Mouse (Mus musculus): Measurements from ENCODE around the gene Fbxl17.

Gene Fbxl17

DNA sequence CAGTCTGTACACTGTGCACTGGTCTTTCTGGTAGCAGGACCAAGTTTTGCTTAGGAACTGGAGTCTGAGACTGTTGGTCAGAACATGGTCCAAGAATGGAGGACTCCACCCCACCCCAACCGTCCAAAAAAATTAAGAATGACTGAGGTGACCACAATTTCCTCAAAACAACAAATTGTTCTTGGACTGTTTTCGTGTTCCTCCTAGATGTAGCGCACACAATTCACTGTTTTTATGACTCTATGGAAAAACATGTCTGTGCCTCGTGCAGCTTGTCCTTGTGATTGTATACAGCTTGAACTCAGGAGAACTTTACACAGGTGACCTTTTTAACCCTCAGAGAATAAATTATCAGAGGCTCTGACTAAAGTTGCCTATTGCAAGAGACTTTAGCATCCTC lies 220.7 kb downstream of the Fbxl17 start:
- DNase-seq (ENCODE audit: low spot score): no peak

DNA sequence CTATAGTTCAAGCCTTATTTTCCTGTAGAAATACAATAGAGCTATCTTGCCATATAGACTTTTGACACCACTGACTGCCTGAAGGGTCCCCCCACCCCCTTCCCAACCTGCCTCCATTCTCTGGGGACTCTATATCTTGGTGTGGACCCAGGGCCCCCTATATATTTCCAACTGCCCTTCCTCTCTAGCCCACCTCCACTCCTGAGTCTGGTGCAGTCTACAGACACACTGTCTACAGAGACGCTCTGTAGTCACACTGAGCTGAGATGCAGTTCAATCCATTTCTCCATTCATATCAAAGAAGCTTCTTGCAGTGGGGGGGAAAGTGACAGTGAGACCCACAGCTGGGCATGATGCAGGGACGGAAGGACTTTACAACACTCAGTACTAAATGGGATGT lies 226.5 kb downstream of the Fbxl17 start:
- no peak for DNase-seq (ENCODE audit: low spot score)

DNA sequence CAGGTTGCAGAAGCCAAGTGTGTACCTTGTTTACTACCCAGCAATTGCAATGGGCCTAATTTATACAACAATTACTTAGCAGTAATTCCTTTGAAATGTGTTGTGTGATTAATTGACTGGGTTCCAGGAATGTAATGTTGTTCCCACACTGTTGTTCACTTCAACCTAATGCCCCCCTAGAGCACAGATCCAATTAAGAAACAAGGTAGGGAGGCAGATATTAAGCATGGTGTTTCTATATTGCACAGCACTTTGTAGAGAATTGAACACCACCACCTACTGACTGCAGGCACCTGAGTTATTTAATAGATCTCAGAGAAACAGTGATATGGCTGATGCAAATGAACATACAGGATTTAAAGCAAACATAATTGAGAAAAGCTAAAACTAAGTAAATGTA lies 226.9 kb downstream of the Fbxl17 start:
- no peak for DNase-seq (ENCODE audit: low spot score)

DNA sequence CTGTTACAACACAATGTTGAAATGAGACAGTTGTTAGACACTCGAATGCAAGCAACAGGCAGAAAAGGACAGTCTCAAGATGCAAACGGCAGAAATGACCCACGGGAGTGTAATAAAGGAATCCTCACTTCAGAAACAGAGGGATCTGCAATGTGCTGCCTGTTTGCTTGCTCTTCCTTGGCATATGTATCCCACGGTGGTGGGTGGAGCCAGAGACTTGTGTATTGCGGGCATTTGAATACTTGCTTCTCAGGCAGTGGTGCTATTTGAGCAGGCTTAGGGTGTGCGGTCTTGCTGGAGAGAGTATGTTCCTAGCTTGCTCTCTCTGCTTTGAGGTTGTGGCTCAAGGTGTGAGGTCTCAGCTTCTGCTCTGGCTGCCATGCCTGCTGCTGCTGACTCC lies 228.8 kb downstream of the Fbxl17 start:
- DNase-seq (ENCODE audit: low spot score): no peak

DNA sequence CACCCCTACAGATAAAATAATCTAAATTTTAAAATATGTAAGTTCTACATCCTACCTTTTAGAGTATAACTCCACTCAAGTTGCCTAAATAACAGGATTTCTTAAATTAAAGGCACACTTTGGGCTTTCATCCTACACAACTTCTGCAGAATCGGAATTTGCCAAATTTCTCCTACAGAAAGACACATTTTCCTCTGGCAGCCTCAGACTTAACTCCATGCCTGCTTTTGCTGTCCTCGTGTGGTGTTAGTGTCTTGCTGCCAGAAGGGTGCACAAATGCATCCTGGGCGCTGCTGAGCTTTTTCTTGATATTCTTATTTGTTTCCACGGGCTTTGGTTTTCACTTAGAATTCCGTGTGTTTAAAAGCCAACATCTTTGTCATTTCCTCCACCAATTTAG lies 229.3 kb downstream of the Fbxl17 start:
- DNase-seq (ENCODE audit: low spot score): no peak

DNA sequence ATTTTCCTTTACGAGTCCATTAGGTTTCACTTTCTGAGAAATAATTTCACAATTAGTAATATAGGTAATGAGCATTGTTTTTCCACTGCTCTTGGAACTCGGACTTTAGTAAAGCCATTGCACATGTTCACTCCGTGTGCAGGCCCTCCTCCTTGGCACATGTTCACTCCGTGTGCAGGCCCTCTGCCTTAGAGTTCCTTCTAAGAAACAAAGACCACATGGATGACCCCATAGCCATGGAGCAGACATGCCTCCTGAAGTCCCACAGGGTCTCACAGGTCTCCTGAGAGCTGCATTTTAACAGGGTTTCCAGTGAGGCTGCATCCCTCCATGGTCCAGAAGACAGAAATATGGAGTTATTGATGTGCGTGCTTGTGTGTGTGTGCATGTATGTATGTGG lies 237.1 kb downstream of the Fbxl17 start:
- no peak for DNase-seq (ENCODE audit: low spot score)

DNA sequence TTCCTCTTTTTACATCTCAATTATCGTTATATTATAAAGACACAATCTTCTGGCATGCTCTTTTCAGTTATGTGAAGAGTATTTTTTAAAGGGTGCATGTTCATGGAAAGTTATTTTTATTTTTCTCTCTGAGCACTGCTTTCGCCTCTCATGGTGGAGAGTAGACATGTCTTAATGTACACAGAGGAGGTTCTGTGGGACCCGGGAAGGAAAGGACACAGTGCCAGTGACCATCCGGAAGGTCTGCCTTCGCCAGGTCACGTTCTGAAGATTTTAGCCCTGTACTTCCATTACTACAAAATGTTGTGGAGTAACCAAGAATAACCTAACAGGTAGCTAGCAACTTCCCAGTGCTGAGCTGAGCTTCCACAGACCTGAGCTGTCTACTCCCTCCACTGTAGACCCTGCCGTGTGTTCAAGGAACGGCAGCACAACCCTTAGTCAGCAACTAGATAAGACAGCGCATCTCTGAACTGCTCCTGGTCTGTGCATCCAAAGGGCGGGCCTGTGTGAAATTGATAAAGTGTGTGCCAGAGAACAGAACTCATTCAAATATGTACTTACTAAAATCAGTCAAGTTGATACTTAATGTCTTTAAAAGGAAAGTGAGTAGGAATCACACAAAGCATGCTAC lies 238.2 kb downstream of the Fbxl17 start:
- DNase-seq (ENCODE audit: low spot score): no peak

DNA sequence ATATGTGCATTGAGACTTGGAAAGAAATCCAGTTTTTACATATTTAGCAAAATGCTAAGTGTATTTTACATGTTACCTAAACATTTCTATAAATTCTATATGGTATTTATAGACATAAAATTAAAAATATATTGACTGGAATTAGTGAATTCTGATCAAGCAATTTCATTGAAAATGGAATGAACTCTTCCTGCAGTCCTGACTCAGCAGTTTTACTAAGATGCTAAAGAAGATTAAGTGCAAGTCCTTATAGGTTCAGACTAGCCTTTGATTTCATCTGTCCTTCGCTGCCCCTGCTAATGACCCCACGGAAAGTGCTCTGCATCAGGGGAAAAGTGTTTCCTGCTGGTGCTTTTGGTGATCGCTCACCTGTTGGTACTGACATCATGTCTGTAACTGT lies 240.7 kb downstream of the Fbxl17 start:
- DNase-seq (ENCODE audit: low spot score): no peak

DNA sequence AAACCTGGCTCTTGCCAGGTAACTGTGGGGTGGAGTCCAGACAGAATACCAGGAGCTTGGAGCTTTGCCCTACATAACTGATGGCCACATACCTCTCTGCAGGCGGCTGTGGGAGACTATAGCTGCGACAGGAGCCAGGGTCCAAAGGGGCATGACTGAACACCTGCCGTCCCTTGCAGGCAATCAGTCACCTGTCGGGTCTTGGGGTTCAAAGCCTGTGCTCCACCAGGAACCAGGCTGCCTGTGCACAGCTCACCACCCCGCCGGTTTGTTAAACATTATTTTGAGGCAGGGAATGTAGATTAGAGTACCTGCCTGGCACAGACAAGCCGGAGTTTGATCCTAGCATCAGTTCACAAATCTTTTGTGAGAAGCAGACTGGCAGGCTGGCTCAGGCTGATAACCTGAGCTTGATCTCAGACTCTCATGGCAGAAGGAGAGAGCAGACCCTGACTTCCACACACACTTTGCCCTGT lies 253.6 kb downstream of the Fbxl17 start:
- no peak for DNase-seq (ENCODE audit: low spot score)

DNA sequence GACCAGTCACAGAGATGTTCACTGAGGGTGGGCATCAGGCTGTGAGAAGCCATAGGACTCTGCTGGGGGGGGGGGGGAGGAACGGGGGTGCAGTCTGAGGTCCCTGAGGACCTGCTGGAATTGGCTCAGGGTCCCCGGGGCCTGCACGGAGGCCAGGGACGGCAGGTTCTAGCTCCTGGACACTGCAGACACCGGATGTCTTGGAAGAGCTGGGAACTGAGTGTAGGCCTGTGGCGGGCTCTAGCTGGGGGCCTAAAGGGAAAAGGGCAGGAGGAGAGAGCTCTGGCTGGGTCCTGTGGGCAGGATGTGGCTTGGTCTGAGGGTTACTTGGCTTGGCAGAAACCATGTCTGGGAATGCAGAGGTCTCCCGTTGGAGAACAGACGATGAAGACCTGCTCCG lies 254.3 kb downstream of the Fbxl17 start:
- no peak for DNase-seq (ENCODE audit: low spot score)

DNA sequence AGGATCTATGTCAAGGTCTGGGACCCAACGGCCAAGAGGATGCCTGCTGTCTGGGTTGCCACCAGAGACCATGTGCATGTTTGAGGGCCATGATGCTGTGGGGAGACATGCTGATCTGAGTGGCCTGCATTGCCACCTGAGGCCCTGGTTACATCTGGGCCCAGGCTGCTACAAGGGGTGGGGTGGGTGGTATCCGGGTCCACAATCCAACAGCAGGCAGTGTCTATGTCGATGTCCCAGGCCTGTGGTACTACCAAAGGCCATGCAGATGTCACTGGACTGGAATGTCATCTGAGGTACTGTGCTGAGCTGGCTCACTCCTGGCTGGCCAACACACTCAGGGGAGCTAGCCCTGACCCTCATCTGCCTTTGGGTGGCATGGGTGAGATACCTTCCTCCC lies 257.1 kb downstream of the Fbxl17 start:
- no peak for DNase-seq (ENCODE audit: low spot score)

DNA sequence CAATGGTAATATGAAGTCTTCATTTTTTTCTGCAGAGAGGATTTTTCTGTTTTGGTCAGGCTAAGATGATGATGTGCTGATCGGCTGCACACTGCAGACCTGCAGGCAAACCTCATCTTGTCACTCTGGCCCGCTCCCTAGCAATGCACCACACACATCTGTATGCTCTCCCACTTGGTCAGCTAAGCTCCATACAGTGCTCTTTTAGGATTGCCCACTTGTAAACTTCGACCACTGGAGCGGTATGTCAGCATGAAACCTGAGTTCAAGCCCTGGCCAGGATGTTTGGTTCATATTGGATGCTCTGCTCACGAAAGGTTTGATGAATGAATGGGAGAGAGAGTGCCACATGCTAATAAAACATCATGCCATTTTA lies 259.1 kb downstream of the Fbxl17 start:
- DNase-seq (ENCODE audit: low spot score): no peak

DNA sequence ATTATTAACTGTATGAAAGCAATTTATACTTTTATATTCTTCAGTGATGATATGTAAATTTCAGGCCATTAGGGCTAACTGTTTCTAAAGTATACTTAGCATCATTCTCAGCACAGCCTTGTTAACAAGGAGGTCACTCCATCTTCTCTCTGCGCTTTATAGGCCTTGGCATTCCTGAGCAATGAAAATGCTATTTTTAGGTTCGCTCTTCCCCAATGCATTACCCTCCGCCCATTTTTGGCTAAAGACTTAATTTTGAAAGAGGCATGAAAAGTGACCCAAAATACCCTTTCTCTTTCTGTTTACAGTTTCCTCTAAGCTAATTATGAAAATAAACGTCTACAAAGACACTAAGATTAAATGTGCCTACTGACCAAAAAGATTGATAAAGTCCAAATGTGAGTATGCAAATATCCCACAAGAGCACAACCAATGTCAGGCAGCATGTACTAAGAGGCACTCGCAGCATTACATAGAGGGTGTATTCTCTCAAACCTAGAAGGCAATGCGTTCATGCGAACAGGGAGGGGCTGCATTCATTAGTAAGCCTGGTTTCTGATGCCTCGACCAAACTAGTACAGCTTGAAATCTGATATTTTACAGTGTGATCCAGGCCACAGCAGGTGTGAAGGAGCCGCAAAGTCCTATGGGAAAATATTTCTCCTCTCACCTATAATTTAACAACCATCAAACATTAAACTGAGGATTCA lies 259.6 kb downstream of the Fbxl17 start:
- no peak for DNase-seq (ENCODE audit: low spot score)

DNA sequence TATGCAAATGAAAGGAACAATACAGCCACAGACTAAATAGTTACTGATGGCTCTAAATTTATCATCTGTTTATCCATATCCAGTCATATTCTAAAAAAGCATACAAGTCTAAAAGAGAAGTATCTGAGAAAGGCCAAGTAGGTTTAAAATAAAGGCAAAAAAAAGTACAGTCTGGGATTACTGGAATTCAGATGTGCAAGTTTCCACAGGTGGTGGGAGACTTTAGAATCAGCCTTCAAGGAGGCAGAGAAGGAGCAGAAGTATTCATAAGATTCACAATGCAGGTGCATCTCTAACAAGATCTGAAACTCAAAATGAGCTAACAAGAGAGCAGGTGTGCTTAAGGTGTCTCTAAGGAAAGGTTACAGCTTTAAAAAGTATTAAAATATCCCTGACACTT lies 263.0 kb downstream of the Fbxl17 start:
- DNase-seq (ENCODE audit: low spot score): no peak

DNA sequence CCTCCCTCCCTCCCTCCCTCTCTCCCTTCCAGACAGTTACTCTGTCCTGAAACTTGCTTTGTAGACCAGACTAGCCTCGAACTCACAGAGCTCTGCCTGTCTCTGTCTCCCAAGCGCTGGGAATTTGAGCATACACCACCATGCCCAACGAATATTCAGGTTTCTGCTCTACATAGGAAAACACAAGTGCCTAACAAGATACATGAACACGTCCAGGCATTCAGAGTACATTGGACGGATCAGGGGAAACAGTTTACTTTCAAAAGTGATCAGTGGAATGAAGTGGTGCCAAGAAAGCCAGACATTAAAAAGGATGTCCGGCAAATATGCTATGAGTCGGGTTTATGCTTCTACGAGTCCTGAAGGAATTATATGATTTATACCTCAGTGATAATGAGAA lies 263.6 kb downstream of the Fbxl17 start:
- no peak for DNase-seq (ENCODE audit: low spot score)

DNA sequence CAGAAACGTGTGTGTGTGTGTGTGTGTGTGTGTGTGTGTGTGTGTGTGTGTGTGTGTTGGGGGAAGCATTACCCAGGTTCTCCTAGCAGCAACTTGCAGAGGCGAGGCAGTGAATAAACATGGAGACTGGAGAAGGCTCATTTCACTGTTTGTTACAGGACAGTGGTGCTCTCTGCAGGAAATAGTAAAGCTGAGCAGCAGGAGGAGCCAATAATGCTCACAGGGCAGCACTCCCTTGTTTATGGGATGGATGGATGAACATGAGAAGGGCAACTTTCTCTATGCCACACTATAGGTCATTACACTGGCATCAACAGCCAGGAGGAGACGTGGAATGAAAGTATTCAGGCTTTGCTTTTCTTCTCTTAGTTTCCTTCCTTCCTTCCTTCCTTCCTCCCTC lies 264.0 kb downstream of the Fbxl17 start:
- DNase-seq (ENCODE audit: low spot score): no peak

DNA sequence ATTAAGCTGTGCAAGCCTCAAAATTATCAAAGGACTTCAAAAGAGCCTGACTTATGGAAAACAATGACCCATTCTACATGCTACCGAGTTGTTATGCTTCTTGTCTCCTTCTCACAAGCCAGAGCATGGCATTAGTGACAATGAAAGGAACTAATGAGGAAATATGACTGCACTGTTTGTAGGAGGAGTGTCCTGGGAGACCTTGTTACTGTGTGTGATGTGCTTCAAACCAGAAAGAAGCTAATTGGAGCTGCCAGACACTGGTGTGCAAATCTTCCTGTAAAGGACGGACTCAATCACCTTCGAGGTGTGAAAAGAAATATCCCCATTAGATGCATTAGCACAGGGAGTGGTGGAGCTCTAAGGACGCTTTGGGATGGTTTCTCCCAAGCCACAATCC lies 270.7 kb downstream of the Fbxl17 start:
- no peak for DNase-seq (ENCODE audit: low spot score)

DNA sequence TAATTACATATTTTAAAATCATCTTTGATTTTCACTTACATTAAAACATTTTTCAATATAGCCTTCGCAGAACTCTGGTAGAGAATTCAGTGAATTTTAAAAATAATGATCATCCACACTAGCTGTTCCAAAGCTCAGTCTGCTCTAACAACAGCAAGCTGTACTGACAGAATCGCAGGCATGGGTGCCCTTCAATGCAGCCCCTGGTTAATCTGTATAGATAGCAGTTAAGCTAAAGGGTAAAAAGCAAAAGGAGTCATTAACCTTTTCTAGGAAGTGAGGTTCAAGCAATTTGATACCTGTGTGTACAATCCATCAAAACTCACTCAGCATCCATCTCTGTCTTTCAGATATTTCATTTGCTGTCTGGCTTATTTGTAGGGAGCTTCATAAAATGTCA lies 273.4 kb downstream of the Fbxl17 start:
- DNase-seq (ENCODE audit: low spot score): no peak

DNA sequence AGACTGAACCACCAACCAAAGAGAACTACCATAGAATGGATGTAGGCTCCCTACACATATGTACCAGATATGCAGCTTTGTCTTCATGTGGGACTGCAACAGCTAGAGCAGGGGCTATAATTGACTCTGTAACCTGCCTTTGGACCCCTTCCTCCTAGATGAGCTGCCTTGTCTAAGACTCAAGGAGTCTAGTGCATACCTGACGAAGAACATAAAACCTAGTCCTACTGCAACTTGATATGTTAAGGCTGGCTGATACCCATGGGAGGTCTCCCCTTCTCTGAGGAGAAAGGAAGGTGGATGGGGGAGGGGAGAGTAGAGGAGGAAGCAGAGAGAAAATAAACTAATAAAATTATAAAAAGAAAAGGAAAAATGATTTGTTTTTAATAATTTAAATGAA lies 273.9 kb downstream of the Fbxl17 start:
- DNase-seq (ENCODE audit: low spot score): no peak

DNA sequence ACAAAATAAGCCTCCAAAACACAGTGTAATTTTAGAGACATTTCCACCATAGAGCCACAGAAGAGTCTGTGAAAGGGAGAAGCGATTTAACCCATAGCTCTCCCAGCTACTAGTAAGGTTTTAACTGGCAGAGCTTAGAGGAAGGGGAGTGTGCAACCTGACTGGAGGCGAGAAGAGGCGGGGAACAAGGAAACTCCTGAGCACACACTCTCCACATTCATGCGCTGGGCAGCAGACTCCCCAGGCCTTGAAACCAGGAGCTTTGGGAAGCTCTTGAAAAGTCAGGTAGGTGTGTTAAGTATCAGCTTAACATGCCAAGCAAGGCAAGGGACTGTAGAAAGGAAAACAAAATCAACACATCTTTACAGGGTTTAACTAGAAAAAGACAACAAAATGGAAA lies 276.1 kb downstream of the Fbxl17 start:
- DNase-seq (ENCODE audit: low spot score): no peak

DNA sequence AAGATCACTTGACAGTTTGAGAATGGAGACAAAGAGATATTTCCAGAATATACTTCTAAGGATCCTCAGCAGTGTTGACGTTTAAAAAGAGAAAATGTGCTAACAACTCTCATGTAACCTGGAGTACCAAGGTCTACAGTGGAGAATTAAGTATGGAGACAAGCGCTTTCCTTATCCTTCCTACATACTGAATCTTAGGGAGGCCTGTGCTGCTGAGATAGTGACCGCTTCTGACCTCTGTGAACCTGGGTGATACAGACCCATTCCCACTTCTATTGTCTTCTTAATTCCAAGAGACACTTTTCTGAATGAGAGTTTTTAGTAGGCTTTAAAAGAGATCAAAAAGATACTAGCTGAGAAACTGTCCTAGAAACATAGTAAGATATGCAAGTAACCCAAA lies 278.2 kb downstream of the Fbxl17 start:
- no peak for DNase-seq (ENCODE audit: low spot score)

DNA sequence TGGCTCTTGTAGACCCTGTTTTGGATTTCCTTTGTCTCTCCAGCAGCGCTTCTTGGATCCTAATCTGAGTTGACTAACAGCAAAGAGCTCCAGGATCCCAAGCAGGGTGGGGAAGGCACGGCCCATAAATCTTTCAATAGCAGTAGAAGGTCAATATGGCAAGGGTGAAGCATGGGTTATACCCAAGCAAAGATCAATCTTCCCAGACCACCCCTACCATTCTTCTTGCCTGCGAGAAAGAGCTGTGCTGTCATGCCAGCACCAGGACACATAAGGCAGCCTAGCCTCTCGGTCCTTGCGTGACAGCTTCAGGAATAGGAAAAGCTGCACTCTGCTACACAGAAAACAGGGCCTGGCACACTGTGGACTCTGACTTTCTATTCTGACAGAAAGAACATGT lies 279.0 kb downstream of the Fbxl17 start:
- DNase-seq (ENCODE audit: low spot score): no peak

DNA sequence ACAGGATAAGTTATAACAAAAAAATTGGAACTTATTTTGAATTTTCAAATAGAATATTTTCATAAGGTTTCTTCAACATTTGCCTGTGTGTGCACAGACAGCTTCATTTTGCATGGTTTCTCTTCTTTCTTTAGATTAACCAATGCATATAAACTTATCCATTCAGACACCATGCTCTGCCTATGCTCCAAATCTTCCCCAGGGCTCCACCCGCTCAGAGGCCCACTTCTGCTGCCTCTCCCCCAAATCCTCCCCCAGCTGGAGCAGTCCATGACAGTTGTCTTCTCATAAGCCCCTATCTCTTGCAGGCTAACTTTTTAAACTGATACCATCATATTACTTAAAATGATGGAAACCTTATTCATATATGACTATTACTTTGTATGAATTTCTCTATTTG lies 282.8 kb downstream of the Fbxl17 start:
- DNase-seq (ENCODE audit: low spot score): no peak

DNA sequence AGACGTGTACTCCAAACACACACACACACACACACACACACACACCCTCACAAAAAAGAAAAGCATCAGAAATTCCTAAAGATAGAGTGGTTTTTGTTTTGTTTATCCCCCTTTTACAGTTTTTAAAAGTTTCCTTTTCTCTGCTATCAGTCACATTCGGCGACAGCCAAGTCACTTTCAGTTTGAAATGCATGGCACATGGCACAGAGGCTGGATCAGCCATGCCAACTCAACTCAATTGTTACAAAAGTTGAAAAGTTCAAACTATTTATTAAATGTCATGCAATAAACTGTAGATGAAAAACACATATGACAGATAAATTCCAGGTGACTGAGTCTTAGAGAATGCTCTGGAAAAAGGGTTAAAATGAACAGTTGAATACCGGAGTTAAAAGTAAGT lies 287.8 kb downstream of the Fbxl17 start:
- no peak for DNase-seq (ENCODE audit: low spot score)
